Mouse (Mus musculus): ENCODE results near the gene Gm4498.
"Not testable (repeated sequence)": the region's sequence is repeated elsewhere in the genome, so short reads cannot be mapped to it uniquely, and the experiment has no call there.

DNA sequence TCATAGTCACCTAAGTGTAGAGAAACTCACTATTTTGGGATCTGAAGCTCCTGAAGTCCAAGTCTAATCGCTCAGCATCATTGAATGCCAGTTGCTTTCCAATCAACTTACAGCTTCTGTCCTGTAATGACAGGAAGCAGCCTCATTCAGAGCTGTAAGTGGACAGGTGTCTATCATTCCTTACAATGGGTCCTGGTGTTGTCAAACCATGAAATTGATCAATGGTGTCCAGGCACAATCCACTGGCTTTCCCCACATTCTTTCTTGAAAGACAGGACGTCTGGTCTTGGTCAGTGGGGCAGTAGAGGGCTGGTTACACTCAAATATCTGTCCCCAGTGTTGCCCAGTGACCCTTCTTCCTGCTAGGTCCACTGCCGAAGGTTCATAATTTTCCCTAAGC is 29.1 kb upstream of the Gm4498 start, which contains the start of gene Gm5890:
- TF ChIP-seq CTCF (IDR thresholded peaks at IDR 0.05; ENCODE audit: insufficient read depth, low read length); POLR2A (IDR thresholded peaks at IDR 0.05; ENCODE audit: borderline replicate concordance, extremely low read depth, low read depth, low read length): not testable (repeated sequence)

All from lung, adult 2 months (tissue).